22 mouse cellular contexts compared by ENCODE assay signal in genomic region chr2:125255886-125256285, GRCm38 (mm10).
"Had no signal": no experiment of that assay in that cellular context is flagged by ENCODE, and none has a peak within 500 bp of the region (broad histone marks: within the 10 kb centered on the region; RNA-seq: fewer than 3 reads in every experiment).

No protein-coding gene starts in this region.

- H3K27me3 ChIP-seq: heart, embryonic 12.5 days; intestine, embryonic 15.5 days; limb, embryonic 13.5 days; limb, embryonic 15.5 days; liver, embryonic 12.5 days had no signal

- H3K9me3 ChIP-seq: intestine, embryonic 15.5 days; limb, embryonic 13.5 days; limb, embryonic 15.5 days; liver, embryonic 12.5 days had no signal

- H3K9ac ChIP-seq: heart, embryonic 12.5 days; hindbrain, embryonic 14.5 days; intestine, embryonic 15.5 days; limb, embryonic 13.5 days; limb, embryonic 15.5 days; liver, embryonic 12.5 days; liver, embryonic 14.5 days had no signal

- ATAC-seq: hindbrain, embryonic 16.5 days; inflammation-experienced regulatory T-cells, adult 6 months; intestine, embryonic 15.5 days; intestine, postnatal 0 days; liver, embryonic 12.5 days had no signal

- H3K27ac ChIP-seq: hindbrain, embryonic 14.5 days; intestine, embryonic 15.5 days; layer of hippocampus, adult 2 months; left cerebral cortex, adult 2 months; limb, embryonic 15.5 days; liver, embryonic 12.5 days; liver, embryonic 14.5 days had no signal

- DNase-seq: gastrocnemius, postnatal 14 days; gastrocnemius, postnatal 36 days; heart, adult 18-20 months; heart, postnatal 10 days; kidney, adult 18-20 months; kidney, adult 8-10 months; kidney, postnatal 10 days; kidney, postnatal 25 days; kidney, postnatal 4 days; left cerebral cortex, postnatal 4 days had no signal

- H3K4me1 ChIP-seq: intestine, embryonic 15.5 days; limb, embryonic 13.5 days; limb, embryonic 15.5 days had no signal

- H3K4me3 ChIP-seq: heart, embryonic 12.5 days; intestine, embryonic 15.5 days; layer of hippocampus, adult 2 months; left cerebral cortex, adult 2 months; limb, embryonic 13.5 days; limb, embryonic 15.5 days; liver, embryonic 12.5 days had no signal

- H3K4me2 ChIP-seq: heart, embryonic 12.5 days; hindbrain, embryonic 14.5 days; intestine, embryonic 15.5 days; limb, embryonic 13.5 days; limb, embryonic 15.5 days; liver, embryonic 12.5 days had no signal
